ENCODE assay signal across 15 mouse cellular contexts in the genomic region with DNA sequence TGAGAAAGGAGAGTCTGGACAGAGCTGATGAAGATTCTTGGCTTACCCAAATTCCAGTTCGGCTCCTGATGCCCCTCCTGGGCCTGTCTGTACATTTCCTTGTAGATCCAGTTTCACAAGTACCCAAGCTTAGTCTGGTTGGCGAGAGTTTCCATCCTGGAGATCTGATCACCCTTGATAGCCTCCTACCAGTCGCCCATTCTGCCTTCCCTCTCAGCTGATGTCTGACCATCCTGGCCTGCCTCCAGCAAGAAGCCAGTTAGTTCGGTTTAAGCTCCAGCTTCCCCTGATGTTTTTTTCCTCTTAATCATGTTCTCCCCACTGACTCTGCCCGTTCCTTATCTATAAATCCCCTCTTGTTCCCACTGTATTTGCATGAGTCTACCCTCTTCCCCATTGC. TPM values are rescaled to one million over a fixed set of nuclear protein-coding genes. Genes with fewer than 3 reads are reported as not detected.
DNase-seq lines count a peak whose midpoint lies in the region; ATAC-seq and TF ChIP-seq lines count a peak whose summit lies in the region.
"Had no signal": no experiment of that assay in that cellular context is flagged by ENCODE, and none has a peak within 500 bp of the region (broad histone marks: within the 10 kb centered on the region; RNA-seq: fewer than 3 reads in every experiment).

No protein-coding gene starts in this region.

- TF ChIP-seq POLR2A in lung, adult 2 months (IDR thresholded peaks at IDR 0.05; ENCODE audit: borderline replicate concordance, extremely low read depth, low read depth, low read length), result no peak

- no peak overlapping the region for H3K4me2 ChIP-seq in heart, embryonic 16.5 days (ENCODE audit: low read depth, low read length)
- no peak overlapping the region for H3K4me2 ChIP-seq in lung, embryonic 14.5 days
- H3K4me2 ChIP-seq in neural tube, embryonic 15.5 days, result no peak overlapping the region
- H3K4me2 ChIP-seq: forebrain, embryonic 12.5 days had no signal

- no peak overlapping the region for H3K9ac ChIP-seq in heart, embryonic 16.5 days (ENCODE audit: low read length)
- no peak overlapping the region for H3K9ac ChIP-seq in lung, embryonic 14.5 days
- H3K9ac ChIP-seq in neural tube, embryonic 15.5 days (replicated peaks), result no peak overlapping the region
- H3K9ac ChIP-seq: forebrain, embryonic 12.5 days had no signal

- no peak for TF ChIP-seq CTCF in lung, embryonic 14.5 days (IDR thresholded peaks at IDR 0.05; ENCODE audit: low read depth)
- TF ChIP-seq CTCF in lung, adult 2 months (IDR thresholded peaks at IDR 0.05; ENCODE audit: insufficient read depth, low read length), result no peak

- no peak for ATAC-seq in heart, embryonic 16.5 days (replicated peaks; ENCODE audit: extremely low read depth, insufficient read depth, low FRiP score)
- ATAC-seq in lung, embryonic 14.5 days (ENCODE audit: insufficient read depth), result no peak
- no peak for ATAC-seq in neural tube, embryonic 15.5 days (ENCODE audit: low FRiP score)
- ATAC-seq: lung, postnatal 0 days had no signal

- no peak overlapping the region for H3K4me3 ChIP-seq in heart, embryonic 16.5 days (ENCODE audit: low read length)
- no peak overlapping the region for H3K4me3 ChIP-seq in lung, embryonic 14.5 days (ENCODE audit: low read depth, low read length)
- no peak overlapping the region for H3K4me3 ChIP-seq in lung, adult 2 months (replicated peaks; ENCODE audit: extremely low read depth, low read depth, low read length)
- H3K4me3 ChIP-seq in embryonic facial prominence, embryonic 10.5 days, result no peak overlapping the region
- H3K4me3 ChIP-seq in neural tube, embryonic 15.5 days (replicated peaks), result no peak overlapping the region
- H3K4me3 ChIP-seq: forebrain, embryonic 12.5 days; midbrain, embryonic 10.5 days had no signal

- H3K36me3 ChIP-seq in heart, embryonic 16.5 days (ENCODE audit: control insufficient read depth, insufficient read depth), result no peaks in the 10 kb centered on the region
- H3K36me3 ChIP-seq in lung, embryonic 14.5 days (ENCODE audit: insufficient read depth), result no peaks in the 10 kb centered on the region
- no peaks in the 10 kb centered on the region for H3K36me3 ChIP-seq in embryonic facial prominence, embryonic 10.5 days (replicated peaks)
- no peaks in the 10 kb centered on the region for H3K36me3 ChIP-seq in neural tube, embryonic 15.5 days
- H3K36me3 ChIP-seq: forebrain, embryonic 12.5 days; midbrain, embryonic 10.5 days had no signal

- 37% methylated on average over 5 of the region's 5 CpGs for WGBS in heart, embryonic 16.5 days
- WGBS in lung, embryonic 14.5 days, result 16% methylated on average over 5 of the region's 5 CpGs
- 47% methylated on average over 5 of the region's 5 CpGs for WGBS in lung, adult 2 months
- 67% methylated on average over 5 of the region's 5 CpGs for WGBS in embryonic facial prominence, embryonic 10.5 days
- WGBS in neural tube, embryonic 15.5 days, result 62% methylated on average over 5 of the region's 5 CpGs

- H3K4me1 ChIP-seq in heart, embryonic 16.5 days (ENCODE audit: control insufficient read depth, insufficient read depth, low read length), result peaks cover 30% of the 10 kb centered on the region
- H3K4me1 ChIP-seq in lung, embryonic 14.5 days (ENCODE audit: insufficient read depth), result peaks cover 30% of the 10 kb centered on the region
- H3K4me1 ChIP-seq in lung, adult 2 months (ENCODE audit: control insufficient read depth, insufficient read depth, low read length), result no peaks in the 10 kb centered on the region
- H3K4me1 ChIP-seq in embryonic facial prominence, embryonic 10.5 days, result peaks cover 42% of the 10 kb centered on the region
- H3K4me1 ChIP-seq in neural tube, embryonic 15.5 days, result peaks cover 19% of the 10 kb centered on the region

- H3K27me3 ChIP-seq in heart, embryonic 16.5 days (ENCODE audit: control insufficient read depth, insufficient read depth, low read length), result no peaks in the 10 kb centered on the region
- no peaks in the 10 kb centered on the region for H3K27me3 ChIP-seq in lung, embryonic 14.5 days (ENCODE audit: insufficient read depth, low read length)
- no peaks in the 10 kb centered on the region for H3K27me3 ChIP-seq in embryonic facial prominence, embryonic 10.5 days (replicated peaks; ENCODE audit: low read depth, poor library complexity, severe bottlenecking)
- H3K27me3 ChIP-seq in neural tube, embryonic 15.5 days (replicated peaks), result no peaks in the 10 kb centered on the region
- H3K27me3 ChIP-seq: forebrain, embryonic 12.5 days had no signal

- H3K27ac ChIP-seq in heart, embryonic 16.5 days (ENCODE audit: low read length), result peak overlapping the region; percentile 21; the same call in 1 of the 2 replicates
- H3K27ac ChIP-seq in lung, embryonic 14.5 days (ENCODE audit: low read depth), result peak overlapping the region; percentile 97
- H3K27ac ChIP-seq in embryonic facial prominence, embryonic 10.5 days (replicated peaks), result peak overlapping the region; percentile 12; the same call in 1 of the 2 replicates
- H3K27ac ChIP-seq in neural tube, embryonic 15.5 days (replicated peaks), result peak overlapping the region; percentile 28
- H3K27ac ChIP-seq: forebrain, embryonic 12.5 days; midbrain, embryonic 10.5 days had no signal

- H3K9me3 ChIP-seq in heart, embryonic 16.5 days (replicated peaks; ENCODE audit: control insufficient read depth, low read length), result no peaks in the 10 kb centered on the region
- no peaks in the 10 kb centered on the region for H3K9me3 ChIP-seq in lung, embryonic 14.5 days (ENCODE audit: low read depth, low read length)
- no peaks in the 10 kb centered on the region for H3K9me3 ChIP-seq in embryonic facial prominence, embryonic 10.5 days
- H3K9me3 ChIP-seq in neural tube, embryonic 15.5 days (replicated peaks), result no peaks in the 10 kb centered on the region
- H3K9me3 ChIP-seq: forebrain, embryonic 12.5 days; midbrain, embryonic 10.5 days had no signal

- intact Hi-C loops in heart, postnatal 25 days (cut with DNase I), result no loop called here

- no peak for DNase-seq in heart, postnatal 25 days (ENCODE audit: low spot score)
- peak; percentile 33 for DNase-seq in lung, embryonic 14.5 days
- no peak for DNase-seq in lung, adult 2 months
- no peak for DNase-seq in embryonic facial prominence, embryonic 10.5 days (ENCODE audit: low spot score)
- DNase-seq in right cerebral cortex, postnatal 4 days, result no peak
- DNase-seq: adrenal gland, postnatal 25 days; cerebellum, postnatal 10 days; heart, adult 18-20 months; liver; thymus, postnatal 4 days had no signal

RNA-seq across cellular contexts. Expression of a gene that starts 32.4 kb away (rescaled TPM):
- polyA plus RNA-seq in heart, embryonic 16.5 days (2015; fragmentation: Nextera tagmentation; extraction: Ambion mirVana), result 17.2 and 18.2 TPM in 2 replicates
- 10 to 100 TPM; 12.8 to 13.0 TPM for total RNA-seq in heart, postnatal 25 days (2021)
- 41.9 and 48.0 TPM in 2 replicates for polyA plus RNA-seq in lung, embryonic 14.5 days (2014; fragmentation: Nextera tagmentation; extraction: Ambion mirVana)
- 43.8 and 48.8 TPM in 2 replicates for polyA plus RNA-seq in lung, adult 2 months (2012; rRNA removed)
- 38.7 and 39.0 TPM in 2 replicates for polyA plus RNA-seq in embryonic facial prominence, embryonic 10.5 days (2016; fragmentation: Nextera tagmentation; extraction: Ambion mirVana)
- polyA plus RNA-seq in neural tube, embryonic 15.5 days (2015; fragmentation: Nextera tagmentation; extraction: Ambion mirVana), result 29.3 and 33.6 TPM in 2 replicates

RNA-seq across cellular contexts. Expression of a gene that starts 45.2 kb away (rescaled TPM):
- 1.6 and 2.3 TPM in 2 replicates for polyA plus RNA-seq in heart, embryonic 16.5 days (2015; fragmentation: Nextera tagmentation; extraction: Ambion mirVana)
- 1 to 10 TPM; 1.2 to 1.7 TPM for total RNA-seq in heart, postnatal 25 days (2021)
- 8.4 and 8.5 TPM in 2 replicates for polyA plus RNA-seq in lung, embryonic 14.5 days (2014; fragmentation: Nextera tagmentation; extraction: Ambion mirVana)
- 18.6 and 19.7 TPM in 2 replicates for polyA plus RNA-seq in lung, adult 2 months (2012; rRNA removed)
- polyA plus RNA-seq in embryonic facial prominence, embryonic 10.5 days (2016; fragmentation: Nextera tagmentation; extraction: Ambion mirVana), result 10.6 and 11.9 TPM in 2 replicates
- polyA plus RNA-seq in neural tube, embryonic 15.5 days (2015; fragmentation: Nextera tagmentation; extraction: Ambion mirVana), result 20.9 and 25.5 TPM in 2 replicates

Comparison
In these comparisons a context has a peak if more than half of its experiments do, and no peak if none do; other contexts are left out.
1. H3K27ac ChIP-seq: peak in every context shown above with its lines; median percentile 97 in lung, embryonic 14.5 days; 28 in neural tube, embryonic 15.5 days; 21 in heart, embryonic 16.5 days; 12 in embryonic facial prominence, embryonic 10.5 days.